Mouse (Mus musculus): ENCODE measurements around the gene Spata1. TPM values are rescaled to one million over a fixed set of nuclear protein-coding genes. Genes with fewer than 3 reads are reported as not detected.
A peak's percentile ranks its signal among the peaks of the same experiment; 100 is the strongest.

Spata1 gene
- total RNA-seq, 2 experiments from 2014 or later, result 2.5 TPM; not detected in 1

DNA sequence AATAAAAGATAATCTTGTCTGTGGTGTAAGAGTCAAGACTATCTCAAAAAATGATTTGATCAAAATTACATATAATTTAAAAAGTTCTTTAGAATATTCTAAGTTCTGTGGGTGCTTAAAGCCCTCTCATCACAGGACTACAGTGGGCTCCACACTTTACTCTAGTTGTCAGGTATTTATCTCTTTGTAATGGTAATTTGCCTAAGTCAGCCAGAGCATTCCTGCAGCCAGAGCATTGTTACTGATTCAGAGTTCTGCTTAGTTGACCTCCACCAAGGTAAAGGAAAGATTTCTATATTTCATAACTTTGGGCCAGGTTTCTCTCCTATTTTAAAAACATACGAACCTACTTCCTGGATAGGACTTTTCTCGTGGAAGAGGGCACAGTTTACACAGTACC lies 30.3 kb downstream of the Spata1 start:
- ATAC-seq (replicated peaks; ENCODE audit: low FRiP score, poor library complexity, severe bottlenecking), result no peak

DNA sequence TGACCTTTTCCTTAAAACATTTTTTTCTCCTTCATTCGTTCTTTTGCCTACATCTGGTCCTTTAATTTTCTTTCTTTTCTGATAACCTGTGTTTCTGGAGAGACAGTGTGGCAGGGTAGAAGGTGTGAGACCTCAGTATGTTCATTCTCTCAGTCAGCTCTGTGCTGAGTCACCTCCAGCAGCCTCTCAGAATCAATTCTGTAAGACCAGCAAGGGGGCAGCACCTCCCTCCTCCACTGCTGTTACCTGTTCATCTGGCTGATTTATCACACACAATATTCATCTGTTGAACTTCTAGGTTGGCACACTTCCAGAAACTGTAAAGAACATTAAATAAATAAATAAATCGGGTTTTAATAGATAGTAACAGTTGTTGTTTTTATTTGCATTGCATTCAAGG lies 36.6 kb downstream of the Spata1 start:
- no peak for ATAC-seq (replicated peaks; ENCODE audit: low FRiP score, poor library complexity, severe bottlenecking)

DNA sequence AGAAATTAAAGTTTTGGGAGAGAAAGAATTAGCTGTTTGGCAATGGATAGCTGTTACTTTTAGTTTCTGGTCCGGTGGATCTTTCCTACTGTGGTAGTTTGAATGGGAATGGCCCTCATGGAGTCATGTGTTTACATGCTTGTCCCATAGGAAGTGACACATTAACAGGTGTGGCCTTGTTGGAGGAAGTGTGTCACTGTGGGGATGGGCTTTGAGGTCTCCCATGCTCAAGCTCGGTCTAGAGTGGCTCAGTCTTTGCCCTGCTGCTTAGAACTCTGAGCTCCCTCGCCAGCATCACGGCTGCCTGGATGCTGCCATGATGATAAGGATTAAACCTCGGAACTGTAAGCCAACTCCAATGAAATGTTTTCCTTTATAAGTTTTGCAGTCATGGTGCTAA lies 48.2 kb downstream of the Spata1 start:
- ATAC-seq (replicated peaks; ENCODE audit: low FRiP score, poor library complexity, severe bottlenecking), result no peak

DNA sequence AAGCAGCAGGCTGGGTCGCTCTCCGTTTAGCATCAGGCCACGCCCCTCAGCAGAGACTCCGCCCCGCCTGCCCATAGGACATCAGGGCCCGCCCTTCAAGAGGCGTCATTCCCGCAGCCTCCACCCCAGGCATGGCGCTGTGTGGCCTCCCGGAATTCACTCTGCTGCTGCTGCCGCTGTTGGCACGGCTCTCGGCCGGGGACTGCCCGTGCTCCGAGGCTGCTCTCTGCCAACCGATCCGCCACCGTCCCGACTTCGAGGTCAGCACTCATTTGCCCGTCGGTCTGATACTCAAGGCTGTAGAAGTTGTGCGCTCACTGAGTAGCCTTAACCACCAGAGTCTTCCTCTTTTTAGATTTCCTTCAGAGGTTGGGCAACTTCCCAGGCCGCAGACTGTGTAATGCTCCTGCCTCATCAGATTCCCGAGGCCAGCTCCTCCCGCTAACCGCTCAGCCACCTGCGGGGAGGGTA lies 49.1 kb downstream of the Spata1 start:
- peak; percentile 100 for ATAC-seq (replicated peaks; ENCODE audit: low FRiP score, poor library complexity, severe bottlenecking)

DNA sequence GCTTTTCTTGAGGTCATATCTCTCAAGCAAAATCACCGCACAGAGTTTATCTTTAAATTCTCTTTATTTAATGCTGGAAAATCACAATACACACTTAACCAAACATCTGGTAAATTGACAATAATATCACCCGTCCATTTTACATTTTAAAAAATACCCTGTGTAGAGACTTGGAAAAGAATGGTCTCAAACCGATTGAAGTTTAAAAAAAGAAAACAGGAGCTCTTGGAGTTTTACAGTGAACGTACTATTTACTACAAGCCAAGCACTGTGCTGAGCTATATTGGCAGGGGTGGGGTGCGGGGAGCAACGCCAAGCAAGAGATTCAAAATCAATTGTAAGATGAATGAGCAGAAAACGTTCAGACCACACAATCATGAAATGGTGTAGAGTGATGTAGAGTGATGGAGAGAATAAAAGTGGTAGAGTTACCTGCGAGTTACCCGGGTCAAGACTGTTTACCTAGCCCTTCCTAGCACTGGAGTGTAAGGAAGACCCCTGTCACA lies 49.8 kb downstream of the Spata1 start, which contains the start of gene Ctbs:
Gene Ctbs (plus strand): TSS at position 51 of the 506 bp plus-strand sequence.
- no peak for ATAC-seq (replicated peaks; ENCODE audit: low FRiP score, poor library complexity, severe bottlenecking)

DNA sequence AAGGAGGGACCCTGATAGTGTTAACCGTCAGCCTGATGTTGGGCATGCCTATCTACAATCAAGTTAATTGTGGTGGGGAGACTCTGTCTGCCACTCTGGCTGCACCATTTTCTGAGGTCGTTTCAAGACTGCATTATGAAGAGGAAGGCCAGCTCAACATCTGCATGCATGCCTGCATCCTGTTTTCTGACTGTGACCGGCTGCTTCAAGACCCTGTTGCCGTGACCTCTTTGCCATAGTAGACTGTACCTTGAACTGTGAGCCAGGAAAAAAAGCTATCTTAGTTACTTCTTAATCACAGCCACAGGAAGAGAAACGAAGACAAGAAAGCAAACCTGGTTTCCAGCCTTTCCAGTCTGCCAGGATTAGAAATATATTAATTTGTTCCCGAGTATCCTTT lies 50.6 kb downstream of the Spata1 start:
- ATAC-seq (replicated peaks; ENCODE audit: low FRiP score, poor library complexity, severe bottlenecking), result no peak

DNA sequence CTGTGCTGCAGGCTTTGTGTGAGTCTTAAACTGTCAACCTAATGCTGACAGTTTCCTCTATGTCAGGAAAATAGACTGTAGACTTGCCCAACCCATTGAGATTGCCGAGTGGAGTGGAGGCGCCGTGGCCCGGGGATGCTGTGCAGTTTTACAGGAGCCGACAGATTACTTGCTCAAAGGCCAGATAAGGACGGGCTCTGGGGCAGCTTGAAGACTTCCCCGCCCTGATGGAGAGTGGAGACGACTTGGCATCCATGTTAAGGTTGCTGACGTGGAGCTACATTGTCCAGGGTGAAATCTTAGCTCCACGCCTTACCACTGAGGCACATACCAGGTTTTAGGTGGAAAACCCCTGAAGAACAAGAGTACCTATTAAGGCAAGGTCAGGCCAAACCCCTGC lies 51.2 kb downstream of the Spata1 start:
- ATAC-seq (replicated peaks; ENCODE audit: low FRiP score, poor library complexity, severe bottlenecking), result no peak

DNA sequence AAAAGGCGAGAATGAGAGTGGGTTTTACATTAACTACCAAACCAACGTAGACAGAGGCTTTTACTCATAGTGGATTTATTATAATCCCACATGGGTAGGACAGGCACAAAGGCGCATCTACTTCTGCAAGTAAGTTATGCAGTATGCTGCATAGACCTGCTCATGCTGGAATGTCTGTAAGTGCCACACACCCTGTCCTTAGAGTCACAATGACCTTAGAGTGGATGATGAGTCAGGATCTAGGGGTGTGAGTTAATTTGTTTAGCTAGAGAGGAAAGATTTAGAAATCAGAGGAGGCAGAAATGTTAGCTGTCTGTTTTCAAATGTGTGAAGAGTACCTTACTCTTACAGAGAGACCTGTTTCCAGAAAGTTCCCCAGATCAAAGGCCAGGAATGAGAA lies 52.0 kb downstream of the Spata1 start:
- ATAC-seq (replicated peaks; ENCODE audit: low FRiP score, poor library complexity, severe bottlenecking), result no peak

DNA sequence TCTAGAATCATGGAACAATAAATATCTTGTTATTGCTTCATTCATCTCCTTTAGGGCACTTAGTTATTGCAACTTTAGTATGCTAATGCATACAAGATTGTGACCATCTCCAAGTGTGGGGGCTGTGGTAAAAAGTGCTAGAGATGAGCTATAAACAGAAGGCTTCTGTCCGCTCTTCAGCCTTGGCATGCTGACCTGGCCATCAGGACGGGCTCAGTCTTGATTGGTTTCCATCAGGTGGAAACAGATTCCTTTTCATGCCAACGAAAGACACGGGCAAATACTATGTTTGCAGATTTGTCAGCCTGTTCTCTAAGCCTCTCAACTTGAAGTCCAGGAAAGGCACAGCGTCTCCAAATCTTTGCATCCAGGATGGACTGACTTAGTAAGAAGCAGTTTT lies 52.4 kb downstream of the Spata1 start:
- ATAC-seq (replicated peaks; ENCODE audit: low FRiP score, poor library complexity, severe bottlenecking), result no peak

DNA sequence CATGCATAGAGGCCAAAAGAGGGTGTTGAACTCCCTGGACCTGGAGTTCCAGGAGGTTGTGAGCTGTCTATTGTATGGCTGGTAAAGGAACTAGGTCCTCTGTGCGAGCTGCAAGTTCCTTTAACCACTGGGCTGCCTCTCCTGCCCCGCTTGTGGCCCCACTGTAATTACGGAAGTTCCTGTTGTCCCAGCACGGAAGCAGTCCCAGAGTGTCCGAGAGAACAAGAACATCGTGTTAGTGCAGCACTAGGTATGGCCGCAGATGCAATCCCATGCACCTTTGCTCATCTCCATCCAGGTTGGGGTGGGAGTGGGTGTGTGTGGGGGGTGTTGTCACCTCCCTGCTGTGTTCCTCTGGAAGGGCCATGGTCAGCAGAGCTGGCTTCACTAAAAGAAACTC lies 54.7 kb downstream of the Spata1 start:
- ATAC-seq (replicated peaks; ENCODE audit: low FRiP score, poor library complexity, severe bottlenecking), result no peak

DNA sequence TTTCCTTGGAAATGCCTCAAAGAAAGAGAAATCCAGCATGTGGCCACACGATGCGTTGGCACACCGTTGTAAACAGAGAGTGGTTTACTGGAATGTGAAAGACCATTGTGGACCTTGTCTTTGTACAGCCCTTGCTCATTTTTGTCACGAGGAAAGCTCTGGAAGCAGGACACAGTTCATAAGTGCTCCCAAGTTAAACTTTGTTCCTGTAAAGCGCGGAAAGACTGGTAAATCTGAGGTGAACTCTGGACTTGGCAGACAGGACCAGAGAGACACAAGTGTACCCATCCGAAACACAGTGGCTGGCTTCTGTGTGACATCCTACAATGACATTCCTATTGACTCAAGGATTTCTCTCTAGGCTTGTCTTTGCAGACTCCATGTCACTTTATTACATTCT lies 56.2 kb downstream of the Spata1 start:
- no peak for ATAC-seq (replicated peaks; ENCODE audit: low FRiP score, poor library complexity, severe bottlenecking)

DNA sequence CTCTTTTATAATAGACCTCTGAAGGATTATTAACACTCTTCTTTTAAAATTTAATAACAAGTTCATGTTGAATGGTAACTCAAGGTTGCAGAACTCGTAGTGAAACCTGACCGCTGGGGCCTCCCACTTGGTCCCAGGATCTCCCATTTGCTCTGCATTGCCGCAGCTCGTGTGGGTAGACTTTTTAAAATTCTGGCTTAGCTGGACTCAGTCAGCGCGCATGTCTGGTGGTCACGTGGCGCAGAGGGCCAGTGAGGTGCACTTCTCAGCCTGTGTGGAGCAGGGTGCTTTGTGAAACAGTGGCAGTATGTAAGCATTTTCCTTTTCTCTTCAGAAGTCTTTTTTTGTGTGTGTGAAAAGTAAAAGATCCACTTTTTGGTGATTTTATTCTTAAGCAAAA lies 56.6 kb downstream of the Spata1 start:
- ATAC-seq (replicated peaks; ENCODE audit: low FRiP score, poor library complexity, severe bottlenecking), result no peak

DNA sequence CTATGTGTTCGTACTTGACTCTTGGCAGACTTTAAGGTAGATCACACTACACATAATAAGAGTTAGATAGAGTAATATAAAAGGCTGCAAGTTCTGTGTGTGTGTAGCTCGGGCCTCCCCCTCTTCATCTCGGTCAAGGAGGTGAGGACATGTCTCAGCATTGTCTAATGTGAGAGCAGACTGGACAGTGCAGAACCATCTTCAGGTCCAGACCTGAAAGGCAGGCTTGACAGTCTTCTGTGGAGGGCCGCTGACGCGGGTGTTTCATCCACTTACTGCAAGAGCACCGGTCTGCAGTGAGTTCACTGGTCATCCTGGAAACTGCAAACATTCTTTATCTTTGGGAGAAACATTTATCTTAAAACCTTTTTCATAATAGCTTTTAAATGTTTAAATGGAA lies 57.1 kb downstream of the Spata1 start:
- no peak for ATAC-seq (replicated peaks; ENCODE audit: low FRiP score, poor library complexity, severe bottlenecking)

DNA sequence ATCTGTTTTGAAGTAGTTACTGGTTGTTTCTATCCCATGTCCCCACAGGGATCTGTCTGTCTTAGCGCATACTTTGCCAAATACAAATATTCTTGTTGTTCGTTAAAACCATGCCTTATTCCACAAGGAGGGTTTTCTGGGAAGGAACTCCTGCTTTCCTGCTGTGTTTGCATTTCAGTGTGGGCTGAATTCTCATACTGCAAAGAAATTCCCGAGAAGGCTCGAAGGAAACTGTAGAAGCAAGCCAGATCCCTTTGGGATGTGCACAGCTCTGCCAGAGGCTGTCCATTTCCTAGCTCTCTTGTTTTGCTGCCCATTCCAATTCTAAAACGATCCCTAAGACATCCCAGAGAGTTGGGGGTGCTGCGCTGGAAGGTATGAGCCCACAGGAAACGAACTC lies 59.1 kb downstream of the Spata1 start:
- ATAC-seq (replicated peaks; ENCODE audit: low FRiP score, poor library complexity, severe bottlenecking), result no peak

DNA sequence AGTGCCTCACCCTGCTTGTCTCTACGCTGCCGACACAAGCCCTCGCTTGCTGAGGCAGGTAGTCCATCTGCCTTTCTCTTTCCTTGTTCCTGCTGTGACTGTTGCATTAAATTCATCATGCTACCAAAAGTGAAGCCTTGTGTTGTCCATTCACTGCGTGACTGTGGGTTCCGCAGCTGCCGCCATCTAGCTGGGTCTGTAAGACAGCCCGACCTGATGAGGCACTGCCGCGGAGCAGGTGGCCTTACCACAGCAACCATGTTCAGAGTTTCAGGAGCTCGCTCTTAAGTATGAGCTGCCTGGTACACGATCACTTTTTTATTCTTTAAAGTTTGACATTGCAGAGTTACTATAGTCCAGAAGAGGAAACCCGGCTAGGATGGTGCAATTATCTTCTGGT lies 59.5 kb downstream of the Spata1 start:
- ATAC-seq (replicated peaks; ENCODE audit: low FRiP score, poor library complexity, severe bottlenecking), result no peak

DNA sequence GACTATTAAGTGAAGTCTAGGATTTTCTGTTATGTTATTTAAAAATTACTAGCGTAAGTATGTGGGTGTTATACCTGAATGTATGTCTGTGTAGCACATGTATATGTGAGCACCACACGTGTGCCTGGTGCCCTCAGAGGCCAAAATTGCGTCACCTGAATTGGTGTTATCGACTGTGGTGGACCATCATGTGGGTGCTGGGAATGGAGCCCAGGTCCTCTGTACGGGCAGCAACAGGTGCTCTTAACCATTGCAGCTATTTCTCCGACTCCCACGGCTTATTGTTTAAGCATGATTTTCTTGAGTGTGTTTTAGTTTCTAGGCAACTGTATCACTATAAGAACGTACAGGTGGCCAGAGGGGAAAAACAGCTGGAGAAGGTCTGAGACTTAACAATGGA lies 63.4 kb downstream of the Spata1 start:
- no peak for ATAC-seq (replicated peaks; ENCODE audit: low FRiP score, poor library complexity, severe bottlenecking)

DNA sequence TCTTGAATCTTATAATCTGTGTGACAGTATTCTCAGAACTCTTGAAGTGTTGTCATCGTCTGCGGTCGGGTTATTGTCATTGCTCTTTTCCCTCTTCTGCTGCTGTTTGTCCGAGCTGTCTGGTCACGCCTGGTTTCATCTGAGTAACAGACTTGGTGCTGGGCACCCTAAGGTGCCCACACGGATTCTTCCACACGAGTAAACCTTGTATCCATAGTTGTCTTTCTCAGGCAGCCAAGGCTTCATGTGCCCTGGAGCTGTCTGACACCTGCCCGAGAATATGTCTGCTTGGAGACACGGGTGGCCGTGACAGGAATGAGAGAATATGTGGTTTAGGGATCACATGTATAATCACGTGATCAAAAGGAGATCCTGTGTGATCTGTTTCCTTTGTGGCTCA lies 64.0 kb downstream of the Spata1 start:
- no peak for ATAC-seq (replicated peaks; ENCODE audit: low FRiP score, poor library complexity, severe bottlenecking)

DNA sequence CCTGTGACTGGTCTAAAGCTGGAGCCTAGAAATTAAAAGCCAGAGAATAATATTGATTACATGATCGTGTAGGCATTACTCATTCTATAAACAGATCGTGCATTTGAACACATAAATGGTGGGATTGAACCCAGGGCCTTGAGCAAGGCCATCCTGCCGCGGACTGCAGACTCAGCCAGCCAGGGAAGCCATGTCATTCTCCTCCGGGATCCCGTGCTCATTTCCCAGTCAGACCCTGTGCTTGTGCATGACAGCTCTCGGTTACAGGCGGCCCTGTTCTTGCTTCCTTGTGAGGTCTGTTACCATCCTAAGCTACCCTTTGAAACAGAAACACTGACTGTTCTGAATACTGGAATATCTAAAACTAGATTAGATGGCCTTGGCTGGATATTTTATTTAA lies 64.9 kb downstream of the Spata1 start:
- no peak for ATAC-seq (replicated peaks; ENCODE audit: low FRiP score, poor library complexity, severe bottlenecking)

DNA sequence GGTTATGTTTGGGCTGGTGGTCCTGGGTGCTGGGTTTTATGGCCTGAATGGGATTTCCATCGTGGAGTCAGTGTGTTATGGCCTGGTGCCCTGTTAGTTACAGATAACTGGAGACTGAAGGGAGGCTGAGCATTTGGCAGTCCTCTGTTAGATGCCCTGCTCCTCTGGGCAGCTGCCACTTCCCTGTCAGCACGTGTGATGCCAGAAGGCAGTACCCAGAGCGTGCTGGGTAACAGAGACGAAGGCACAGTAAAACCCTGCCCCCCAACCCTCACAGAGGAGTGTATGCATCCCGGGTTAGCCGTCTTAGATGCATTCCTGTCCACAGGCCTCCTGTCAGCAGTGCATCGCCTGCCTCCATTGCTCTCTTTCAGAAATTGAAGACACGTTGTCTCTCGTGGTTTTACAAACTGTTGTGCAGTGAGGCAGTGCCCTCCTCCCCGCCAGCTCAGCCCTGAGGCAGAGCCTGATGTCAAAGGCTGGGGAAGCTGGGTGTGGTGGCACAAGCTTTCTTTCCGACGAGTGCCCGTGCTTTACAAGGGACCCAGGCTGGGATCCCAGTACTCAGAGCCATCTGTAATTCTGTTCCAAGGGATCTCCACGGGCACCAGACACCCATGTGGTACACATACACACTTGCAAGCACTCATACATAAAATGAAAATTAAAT lies 65.7 kb downstream of the Spata1 start:
- ATAC-seq (replicated peaks; ENCODE audit: low FRiP score, poor library complexity, severe bottlenecking), result no peak

DNA sequence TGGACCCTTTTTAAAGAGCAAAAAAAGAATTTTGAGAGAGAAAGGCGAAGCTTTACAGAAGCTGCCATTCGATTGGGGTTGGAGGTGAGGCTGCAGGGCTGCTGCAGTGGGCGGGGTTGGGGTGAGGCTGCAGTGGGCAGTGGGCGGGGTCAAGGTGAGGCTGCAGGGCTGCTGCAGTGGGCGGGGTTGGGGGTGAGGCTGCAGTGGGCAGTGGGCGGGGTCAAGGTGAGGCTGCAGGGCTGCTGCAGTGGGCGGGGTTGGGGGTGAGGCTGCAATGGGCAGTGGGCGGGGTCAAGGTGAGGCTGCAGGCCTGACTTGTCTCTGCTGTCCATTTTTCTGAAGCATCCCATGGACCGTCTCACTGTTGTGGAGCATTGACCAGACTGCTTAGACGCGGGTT lies 66.5 kb downstream of the Spata1 start:
- ATAC-seq (replicated peaks; ENCODE audit: low FRiP score, poor library complexity, severe bottlenecking), result peak; percentile 53

DNA sequence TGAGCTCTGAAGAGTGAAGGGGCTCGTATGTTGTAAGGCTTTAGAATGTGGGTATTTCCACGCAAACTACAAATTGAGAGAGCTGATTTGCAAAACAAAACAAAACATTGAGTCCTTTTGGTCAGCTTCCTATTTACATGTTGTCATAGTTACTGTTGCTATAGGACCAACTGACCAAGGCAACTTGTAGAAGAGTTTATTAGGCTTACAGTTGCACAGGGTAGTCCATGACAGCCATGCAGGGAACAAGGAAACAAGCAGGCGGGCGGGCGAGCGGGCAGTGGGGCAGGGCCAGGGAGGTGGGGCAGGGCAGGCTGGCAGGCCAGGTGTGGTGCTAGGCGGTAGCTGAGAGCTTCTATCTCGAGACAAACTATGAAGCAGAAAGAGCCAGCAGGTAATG lies 73.1 kb downstream of the Spata1 start:
- no peak for ATAC-seq (replicated peaks; ENCODE audit: low FRiP score, poor library complexity, severe bottlenecking)

DNA sequence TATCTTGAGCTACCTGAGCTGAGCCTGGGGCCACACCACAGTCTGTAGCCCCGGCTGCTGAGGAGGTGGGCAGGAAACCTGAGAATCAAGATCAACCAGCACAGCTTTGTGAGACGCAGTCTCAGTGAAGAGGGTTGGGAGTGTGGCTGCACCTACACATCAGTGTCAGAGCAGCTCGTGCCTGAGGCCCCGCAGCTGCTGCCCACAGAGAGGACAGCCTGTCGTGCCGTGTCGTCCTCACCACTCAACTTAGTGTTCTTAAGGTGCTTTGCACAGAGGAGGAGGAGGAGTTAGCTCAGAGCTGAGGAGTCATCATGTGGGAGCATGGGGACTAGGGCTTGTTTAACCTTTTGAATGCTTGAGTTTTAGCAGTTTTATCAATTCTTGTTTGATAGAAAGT lies 73.7 kb downstream of the Spata1 start:
- no peak for ATAC-seq (replicated peaks; ENCODE audit: low FRiP score, poor library complexity, severe bottlenecking)
